Mouse (Mus musculus) c-Kit-positive CD71-positive TER-119-positive erythroid progenitor cells, embryonic 14.5 days (primary cell): ENCODE data around the gene Akt1s1.
"Not testable (repeated sequence)": the region's sequence is repeated elsewhere in the genome, so short reads cannot be mapped to it uniquely, and the experiment has no call there.

ENCODE experiments used
- DNase-seq: peaks from one replicate; pipeline ENCODE4 v3.0.0-alpha.2; 2013; ENCODE audit warnings: low spot score

Akt1s1 gene

GRCm38 (mm10) chr7:44869697-44870528 is 21.1 kb downstream of the Akt1s1 start, which contains the start of gene Ptov1:
Gene Ptov1 (minus strand): TSS chr7:44869788.
- DNase-seq: peak; percentile 81

- DNase-seq: no peak
Measured at GRCm38 (mm10) chr7:44870614-44871013, 21.8 kb downstream of the Akt1s1 start.

DNA sequence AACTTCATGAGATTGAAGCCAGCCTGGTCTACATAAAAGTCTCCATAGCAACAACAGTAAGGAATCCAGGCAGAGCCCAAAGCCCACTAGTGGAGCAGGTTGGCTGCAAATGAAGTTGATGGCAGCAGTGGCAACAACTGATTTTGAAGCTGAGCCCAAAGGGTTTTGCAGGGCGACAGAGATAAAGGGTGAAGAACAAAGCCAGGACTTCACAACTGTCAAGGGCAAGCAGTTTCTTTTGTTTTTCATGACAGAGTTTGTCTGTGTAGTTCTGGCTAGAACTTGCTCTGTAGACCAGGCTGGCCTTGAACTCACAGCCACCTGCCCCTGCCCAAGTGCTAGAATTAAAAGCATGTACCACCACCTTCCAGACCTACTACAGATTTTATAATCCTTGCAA is 22.4 kb downstream of the Akt1s1 start:
- no peak for DNase-seq

DNA sequence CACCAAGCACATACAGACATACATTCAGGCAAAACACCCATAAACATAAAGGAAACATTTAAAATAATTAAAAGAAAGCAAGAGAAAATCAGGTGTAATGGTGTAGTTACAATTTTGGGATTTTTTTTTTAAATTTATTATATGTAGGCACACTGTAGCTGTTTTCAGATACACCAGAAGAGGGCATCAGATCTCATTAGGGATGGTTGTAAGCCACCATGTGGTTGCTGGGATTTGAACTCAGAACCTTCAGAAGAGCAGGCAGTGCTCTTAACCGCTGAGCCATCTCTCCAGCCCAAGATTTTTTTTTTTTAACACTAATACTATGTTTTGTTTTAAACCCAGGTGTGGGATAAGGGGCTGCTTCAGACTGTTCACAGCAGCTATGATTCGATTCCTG is 23.0 kb downstream of the Akt1s1 start:
- not testable (repeated sequence) for DNase-seq

GRCm38 (mm10) chr7:44877833-44878232 is 29.0 kb downstream of the Akt1s1 start:
- DNase-seq: no peak

DNA sequence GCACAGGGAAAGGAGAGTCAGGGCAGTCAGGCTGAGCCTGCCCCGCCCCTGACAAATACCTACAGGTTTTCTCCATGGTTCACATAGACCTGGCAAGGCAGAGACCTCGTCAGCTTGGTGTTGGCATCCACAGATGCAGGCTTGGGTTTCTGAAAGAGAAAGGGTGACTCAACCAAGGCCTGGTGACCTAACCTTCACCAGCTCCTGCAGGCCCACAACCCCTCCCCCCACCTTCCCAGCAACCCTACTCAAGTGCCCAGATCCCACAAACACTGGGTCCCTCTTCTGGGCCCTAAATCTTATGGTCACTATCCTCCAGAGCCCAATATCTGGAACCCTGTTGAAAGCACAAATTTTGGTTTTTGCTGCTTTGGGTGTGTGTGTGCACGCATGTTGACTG is 34.2 kb downstream of the Akt1s1 start:
- no peak for DNase-seq

- DNase-seq: no peak
Measured at GRCm38 (mm10) chr7:44884637-44885036, 35.8 kb downstream of the Akt1s1 start.

DNA sequence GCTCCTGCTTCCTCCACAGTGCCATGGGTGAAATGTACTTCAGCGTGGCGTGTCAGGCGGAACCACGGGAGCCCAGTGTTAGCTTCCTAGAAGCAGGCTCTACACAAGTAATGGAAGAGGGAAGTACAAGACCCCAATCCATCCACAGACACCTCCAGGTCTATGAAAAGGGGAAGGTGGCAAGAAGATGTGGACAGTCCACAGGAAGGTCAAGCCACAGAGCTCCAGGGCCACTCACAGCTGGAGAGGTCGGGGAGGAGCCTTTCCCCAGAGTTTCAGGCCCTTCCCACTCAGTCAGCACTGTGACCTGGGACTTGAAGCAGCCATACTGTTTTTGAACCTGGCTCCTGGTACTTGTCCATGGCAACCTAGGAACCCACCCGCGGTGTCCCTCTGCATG is 38.2 kb downstream of the Akt1s1 start:
- no peak for DNase-seq

DNA sequence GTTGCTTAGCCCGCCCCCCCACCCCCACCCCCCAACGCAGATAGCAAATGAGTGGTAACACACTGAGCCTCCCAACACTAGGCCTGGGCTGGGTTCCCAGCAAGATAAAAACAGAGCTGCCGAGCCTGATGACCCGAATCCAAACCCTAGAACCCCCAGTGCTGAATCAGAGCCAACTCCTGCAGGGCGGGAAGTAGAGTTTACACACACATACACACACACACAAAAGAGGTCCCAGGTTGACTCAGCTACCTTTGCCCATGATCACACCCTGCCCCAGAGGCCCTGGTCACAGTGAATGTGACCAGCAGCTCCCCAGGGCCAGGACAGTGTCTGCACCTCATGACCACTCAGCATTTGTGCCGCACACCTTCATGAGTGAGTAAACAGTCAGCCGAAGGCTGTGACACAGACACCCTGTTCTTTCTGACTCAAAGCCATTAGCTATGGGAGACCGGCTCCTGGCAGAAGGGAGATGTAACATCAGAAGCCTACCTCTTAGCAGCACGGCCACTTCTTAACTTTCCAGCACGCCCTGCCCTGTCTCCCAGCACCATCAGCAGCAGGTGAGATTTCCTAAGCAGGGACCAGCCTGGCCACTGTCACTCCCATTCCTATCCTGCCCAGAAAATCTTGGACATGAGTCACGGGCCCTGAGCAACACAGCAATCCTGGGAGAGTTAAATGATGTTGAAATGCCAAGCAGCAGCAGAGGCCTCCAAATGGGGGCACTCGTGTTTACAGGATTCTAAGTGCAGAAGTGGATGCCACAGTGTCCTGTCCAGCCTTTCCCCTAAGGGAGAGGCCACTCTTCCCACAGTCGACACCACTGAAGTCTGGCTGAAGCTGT is 39.7 kb downstream of the Akt1s1 start:
- DNase-seq: no peak

- no peak for DNase-seq
Measured at GRCm38 (mm10) chr7:44890180-44890579, 41.4 kb downstream of the Akt1s1 start.

DNA sequence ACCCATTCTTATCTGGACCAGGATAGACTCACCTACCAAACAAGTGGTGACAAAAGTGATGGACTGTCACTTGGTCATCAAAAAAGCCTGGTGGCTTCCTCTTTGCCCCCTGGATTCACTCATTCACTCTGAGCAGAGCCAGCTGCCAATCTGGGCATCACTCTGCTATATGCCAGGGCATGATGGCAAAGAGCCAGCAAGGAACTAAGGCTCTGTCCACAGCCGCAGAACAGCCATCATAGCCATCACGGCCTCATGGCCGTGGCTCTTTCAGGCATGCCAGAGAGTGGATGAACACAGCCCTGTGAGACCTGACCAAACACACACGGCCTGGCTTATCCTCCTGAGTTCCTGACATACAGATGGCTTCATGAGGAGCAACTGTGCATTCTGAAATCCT is 41.9 kb downstream of the Akt1s1 start:
- no peak for DNase-seq

DNA sequence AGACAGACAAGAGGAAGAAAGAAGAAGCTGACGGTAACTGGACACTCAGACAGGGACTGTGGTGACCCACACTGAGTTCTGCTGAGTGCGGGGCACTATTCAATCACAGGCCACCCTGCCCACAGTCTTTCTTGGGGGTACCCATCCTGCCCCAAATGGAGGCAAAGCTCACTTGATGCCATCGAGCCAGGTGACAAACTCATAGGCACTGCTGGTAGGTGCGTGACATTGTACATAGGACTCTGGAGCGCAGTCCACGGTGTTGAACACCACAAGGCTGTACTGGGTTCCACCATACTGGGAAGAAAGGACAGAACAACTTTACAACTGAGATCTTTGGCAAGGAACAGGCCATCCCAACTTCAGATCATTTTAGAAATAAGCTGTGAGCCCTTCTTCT is 42.8 kb downstream of the Akt1s1 start:
- DNase-seq: no peak

GRCm38 (mm10) chr7:44892276-44892921 is 43.6 kb downstream of the Akt1s1 start, which contains the start of gene Med25:
Gene Med25 (minus strand): TSS chr7:44892712.
- peak; percentile 85 for DNase-seq

DNA sequence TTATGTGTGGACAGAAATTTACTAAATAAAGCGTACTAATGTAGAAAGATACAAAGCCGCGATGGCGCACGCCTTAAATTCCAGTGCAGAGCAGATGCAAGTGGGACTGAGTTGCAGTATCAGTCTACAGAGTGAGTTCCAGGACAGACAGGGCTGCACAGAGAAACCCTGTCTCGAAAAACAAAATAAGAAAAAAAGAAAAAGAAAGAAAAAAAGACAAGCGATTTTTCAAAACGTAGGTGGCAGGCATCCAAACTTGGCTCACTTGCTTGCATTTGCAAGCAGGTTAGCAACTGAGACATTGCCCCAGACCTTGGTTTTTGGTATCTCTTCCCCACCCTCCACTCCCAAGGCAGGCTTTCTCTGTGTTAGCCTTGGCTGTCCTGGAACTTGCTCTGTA is 44.4 kb downstream of the Akt1s1 start:
- no peak for DNase-seq

DNA sequence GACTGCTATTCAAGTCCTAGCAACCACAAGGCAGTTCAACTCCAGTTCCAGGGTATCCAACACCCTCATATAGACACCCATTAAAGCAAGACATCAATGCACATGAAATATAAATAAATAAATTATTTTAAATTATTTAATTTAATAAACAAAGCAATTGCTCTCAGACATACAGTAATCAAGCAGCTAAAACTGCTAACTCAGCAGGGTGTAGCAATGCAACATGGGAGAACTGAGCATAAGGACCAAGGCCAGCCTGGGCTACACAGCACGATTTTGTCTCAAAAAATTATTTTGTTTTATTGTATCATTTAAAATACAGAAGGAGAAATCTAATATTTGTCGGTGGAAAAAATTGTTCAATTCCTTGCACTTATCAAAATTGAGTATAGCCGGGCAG is 45.4 kb downstream of the Akt1s1 start:
- DNase-seq: no peak

DNA sequence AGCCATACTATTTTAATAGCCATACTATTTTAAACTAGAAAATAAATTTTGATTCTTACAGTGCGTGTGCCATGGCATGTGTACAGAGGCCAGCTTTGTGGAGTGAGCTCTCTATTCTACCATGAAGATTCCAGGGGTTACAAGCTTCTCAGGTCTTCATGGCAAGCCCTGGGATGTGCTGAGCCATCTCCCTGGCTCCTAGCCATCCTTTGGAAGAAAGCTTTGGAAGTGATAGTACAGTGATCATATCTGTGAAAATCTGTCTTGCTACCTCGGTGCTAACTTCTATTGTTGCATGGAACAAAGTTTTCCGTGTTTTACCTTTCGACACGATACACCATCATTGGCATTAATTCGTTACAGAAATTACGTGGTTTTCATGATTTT is 46.4 kb downstream of the Akt1s1 start:
- DNase-seq: no peak

DNA sequence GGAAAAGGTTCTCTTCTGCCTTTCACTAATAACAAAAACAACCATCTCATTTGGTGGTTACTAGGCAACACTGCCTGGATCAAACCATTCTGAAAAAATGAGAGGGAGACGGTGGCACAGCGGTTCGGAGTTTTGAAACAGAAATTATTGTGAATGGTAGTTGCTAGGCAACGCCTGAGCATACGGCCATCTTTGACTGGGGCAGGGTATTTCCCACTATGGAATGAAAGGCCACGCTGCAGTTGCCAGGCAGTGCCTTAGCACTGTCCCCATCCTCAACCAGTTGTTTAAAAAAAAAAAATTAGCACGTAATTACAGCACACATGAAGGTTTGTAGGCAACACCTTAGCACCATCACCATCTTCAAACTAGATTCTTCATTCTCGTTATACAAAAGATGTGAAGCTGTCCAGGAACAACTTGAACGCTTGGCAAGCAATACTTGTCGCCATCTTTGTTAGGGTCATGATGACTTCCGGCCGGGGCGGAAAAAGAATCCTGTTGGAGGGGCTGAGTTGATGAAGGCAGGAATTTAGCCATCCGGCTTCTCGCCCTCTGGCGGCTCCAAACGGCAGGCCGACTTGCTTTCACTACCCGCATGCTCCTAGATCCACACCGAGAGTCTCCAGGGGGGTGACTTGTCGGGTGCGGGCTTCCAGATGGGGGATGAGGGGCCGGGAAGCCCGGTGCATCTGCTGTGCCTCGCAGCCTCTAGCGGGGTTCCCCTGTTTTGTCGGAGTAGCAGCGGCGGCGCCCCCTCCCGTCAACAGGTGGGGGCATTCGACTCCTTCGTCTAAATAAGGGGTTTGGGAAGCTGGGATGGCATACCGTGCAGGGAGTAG is 47.0 kb downstream of the Akt1s1 start, which contains the start of gene Fuz:
Fuz (plus strand) TSS at position 487 of the 842 bp plus-strand sequence.
- DNase-seq: peak; percentile 83

DNA sequence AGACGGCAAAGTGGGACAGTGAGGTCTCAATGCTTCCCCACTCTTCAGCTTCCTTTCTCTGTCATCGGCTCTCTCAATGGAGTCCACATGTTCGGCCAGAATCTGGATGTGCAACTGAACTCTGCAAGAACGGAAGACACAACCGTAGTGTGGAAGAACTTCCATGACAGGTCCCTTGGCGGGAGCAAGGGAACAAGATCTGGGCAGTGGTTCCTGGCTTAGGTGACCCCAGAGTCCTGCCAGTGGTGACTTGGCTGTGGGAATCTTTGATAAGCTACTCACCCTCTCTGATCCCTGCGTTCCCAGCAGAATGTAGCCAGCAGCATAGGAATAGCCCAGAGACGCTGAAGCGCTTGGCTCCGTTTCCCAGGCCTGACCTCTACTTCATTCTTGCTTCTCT is 47.7 kb downstream of the Akt1s1 start:
- no peak for DNase-seq

DNA sequence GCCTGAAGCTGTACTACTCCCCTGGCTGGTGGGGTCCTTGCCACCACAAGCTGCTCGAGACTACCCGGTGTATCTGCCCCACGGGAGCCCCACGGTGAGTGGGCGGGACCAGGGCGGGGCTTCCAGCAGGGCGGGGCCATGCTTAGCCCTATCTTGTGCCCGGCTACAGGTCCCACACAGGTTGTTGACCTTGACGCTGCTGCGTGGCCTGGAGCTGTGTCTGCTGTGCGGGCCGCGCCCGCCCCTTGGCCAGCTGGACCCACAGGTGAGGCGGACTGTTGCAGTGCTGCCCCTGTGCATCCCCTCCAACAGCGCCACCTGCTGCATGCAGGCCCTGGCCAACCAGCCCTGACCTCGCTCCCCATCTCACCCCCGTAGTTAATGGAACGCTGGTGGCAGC is 49.8 kb downstream of the Akt1s1 start:
- DNase-seq: peak; percentile 47

DNA sequence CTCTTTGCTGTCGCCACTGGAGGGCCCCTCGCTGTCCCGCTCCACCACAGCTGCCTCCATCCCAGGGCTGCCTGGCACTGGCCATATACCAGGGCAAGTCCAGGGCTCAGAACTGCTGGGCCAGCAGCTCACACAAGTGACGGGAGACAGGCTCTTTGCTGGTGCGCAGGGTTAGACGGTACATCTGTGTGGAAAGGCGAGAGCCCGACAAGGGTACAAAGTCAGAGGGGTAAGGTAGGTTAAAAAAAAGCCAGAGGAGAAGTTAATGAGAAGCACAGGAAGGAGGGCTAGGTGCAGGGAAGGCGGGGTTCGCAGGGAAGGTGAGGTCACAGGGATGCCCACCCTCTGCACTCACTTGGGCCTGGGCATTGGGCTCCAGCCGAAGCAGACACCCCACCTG is 51.8 kb downstream of the Akt1s1 start:
- DNase-seq: no peak

- peak; percentile 53 for DNase-seq
Measured at GRCm38 (mm10) chr7:44901230-44901722, 52.5 kb downstream of the Akt1s1 start.
